Mouse (Mus musculus): ENCODE results near the gene Eipr1. TPM values are rescaled to one million over a fixed set of nuclear protein-coding genes. Genes with fewer than 3 reads are reported as not detected.

The Eipr1 gene
- polyA plus RNA-seq, 1 experiment from 2014 or later = 37.7 TPM

DNA sequence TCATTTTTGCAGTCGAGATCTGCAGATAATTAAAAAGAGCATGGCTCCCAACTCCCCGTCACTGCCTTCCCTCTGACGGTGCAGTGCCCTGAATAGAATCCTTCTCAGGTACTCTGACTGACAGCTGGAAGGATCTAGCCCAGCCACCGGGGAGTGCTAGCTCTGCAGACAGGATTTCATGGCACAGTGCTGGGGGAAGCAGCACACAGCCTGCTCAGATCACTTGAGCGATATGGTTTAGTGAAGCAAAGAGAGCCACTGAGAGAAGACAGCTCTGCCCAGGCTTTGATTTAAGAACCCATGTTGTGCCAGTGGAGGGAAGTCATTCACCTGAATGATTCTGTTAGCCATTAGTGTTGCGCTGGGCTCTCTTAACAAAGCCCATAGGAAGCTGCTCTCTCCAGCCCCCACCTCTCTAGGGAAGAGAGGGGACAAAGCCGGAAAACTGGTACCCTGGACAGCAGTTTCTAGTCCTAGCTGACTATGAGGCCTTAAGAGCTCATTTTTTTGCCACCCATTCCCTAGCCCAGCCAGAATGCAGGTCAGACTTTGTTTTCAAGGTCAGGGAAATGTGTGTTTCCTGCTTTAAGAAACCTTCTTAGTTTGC is 137.6 kb downstream of the Eipr1 start:
- peak; percentile 36 for DNase-seq (ENCODE audit: low spot score)

GRCm38 (mm10) chr12:28891523-28891922 is 139.9 kb downstream of the Eipr1 start:
- 66% methylated on average over 5 of the region's 5 CpGs for WGBS
- Histone ChIP-seq H3K36me3 (ENCODE audit: control insufficient read depth, insufficient read depth, low read length) (no peaks in the 10 kb centered on the region), H3K9me3 (ENCODE audit: control insufficient read depth, low read length) (no peaks in the 10 kb centered on the region), H3K4me3 (ENCODE audit: low read depth, low read length) (no peak overlapping the region), H3K9ac (ENCODE audit: low read length) (no peak overlapping the region), H3K27ac (replicated peaks; ENCODE audit: low read depth, low read length) (no peak overlapping the region), H3K27me3 (ENCODE audit: control insufficient read depth, insufficient read depth, low read length) (no peaks in the 10 kb centered on the region), H3K4me2 (ENCODE audit: low read depth, severe bottlenecking) (no peak overlapping the region), H3K4me1 (ENCODE audit: control insufficient read depth, insufficient read depth, low read length) (no peaks in the 10 kb centered on the region)
- no peak for DNase-seq (ENCODE audit: low spot score)
- ATAC-seq (ENCODE audit: insufficient number of reproducible peaks, low FRiP score, low TSS enrichment, low read depth) = no peak

More for the DNA sequence above, 137.6 kb downstream of the Eipr1 start:
- Histone ChIP-seq H3K9me3 (ENCODE audit: control insufficient read depth, low read length) (no peaks in the 10 kb centered on the region), H3K4me3 (ENCODE audit: low read depth, low read length) (no peak overlapping the region), H3K9ac (ENCODE audit: low read length) (no peak overlapping the region), H3K4me2 (ENCODE audit: low read depth, severe bottlenecking) (no peak overlapping the region), H3K27me3 (ENCODE audit: control insufficient read depth, insufficient read depth, low read length) (no peaks in the 10 kb centered on the region), H3K4me1 (ENCODE audit: control insufficient read depth, insufficient read depth, low read length) (no peaks in the 10 kb centered on the region), H3K27ac (replicated peaks; ENCODE audit: low read depth, low read length) (no peak overlapping the region), H3K36me3 (ENCODE audit: control insufficient read depth, insufficient read depth, low read length) (no peaks in the 10 kb centered on the region)
- 49% methylated on average over 7 of the region's 7 CpGs for WGBS
- no peak for ATAC-seq (ENCODE audit: insufficient number of reproducible peaks, low FRiP score, low TSS enrichment, low read depth)

- H3K4me3 ChIP-seq (ENCODE audit: low read depth, low read length) = no peak overlapping the region
- H3K9ac ChIP-seq (ENCODE audit: low read length) = no peak overlapping the region
- no peaks in the 10 kb centered on the region for H3K27me3 ChIP-seq (ENCODE audit: control insufficient read depth, insufficient read depth, low read length)
- no peaks in the 10 kb centered on the region for H3K9me3 ChIP-seq (ENCODE audit: control insufficient read depth, low read length)
- DNase-seq (ENCODE audit: low spot score) = no peak
- H3K36me3 ChIP-seq (ENCODE audit: control insufficient read depth, insufficient read depth, low read length) = no peaks in the 10 kb centered on the region
- ATAC-seq (ENCODE audit: insufficient number of reproducible peaks, low FRiP score, low TSS enrichment, low read depth) = no peak
- no peaks in the 10 kb centered on the region for H3K4me1 ChIP-seq (ENCODE audit: control insufficient read depth, insufficient read depth, low read length)
- WGBS = 78% methylated on average over 3 of the region's 3 CpGs
- H3K27ac ChIP-seq (replicated peaks; ENCODE audit: low read depth, low read length) = no peak overlapping the region
- no peak overlapping the region for H3K4me2 ChIP-seq (ENCODE audit: low read depth, severe bottlenecking)
Measured at GRCm38 (mm10) chr12:28896577-28896976, 145.0 kb downstream of the Eipr1 start.

GRCm38 (mm10) chr12:28898307-28898706 is 146.7 kb downstream of the Eipr1 start:
- no peaks in the 10 kb centered on the region for H3K36me3 ChIP-seq (ENCODE audit: control insufficient read depth, insufficient read depth, low read length)
- ATAC-seq (ENCODE audit: insufficient number of reproducible peaks, low FRiP score, low TSS enrichment, low read depth) = no peak
- H3K9ac ChIP-seq (ENCODE audit: low read length) = no peak overlapping the region
- no peak overlapping the region for H3K4me2 ChIP-seq (ENCODE audit: low read depth, severe bottlenecking)
- no peak overlapping the region for H3K27ac ChIP-seq (replicated peaks; ENCODE audit: low read depth, low read length)
- DNase-seq (ENCODE audit: low spot score) = no peak
- H3K27me3 ChIP-seq (ENCODE audit: control insufficient read depth, insufficient read depth, low read length) = no peaks in the 10 kb centered on the region
- no peak overlapping the region for H3K4me3 ChIP-seq (ENCODE audit: low read depth, low read length)
- WGBS = 98% methylated on average over 6 of the region's 6 CpGs
- no peaks in the 10 kb centered on the region for H3K4me1 ChIP-seq (ENCODE audit: control insufficient read depth, insufficient read depth, low read length)
- no peaks in the 10 kb centered on the region for H3K9me3 ChIP-seq (ENCODE audit: control insufficient read depth, low read length)

DNA sequence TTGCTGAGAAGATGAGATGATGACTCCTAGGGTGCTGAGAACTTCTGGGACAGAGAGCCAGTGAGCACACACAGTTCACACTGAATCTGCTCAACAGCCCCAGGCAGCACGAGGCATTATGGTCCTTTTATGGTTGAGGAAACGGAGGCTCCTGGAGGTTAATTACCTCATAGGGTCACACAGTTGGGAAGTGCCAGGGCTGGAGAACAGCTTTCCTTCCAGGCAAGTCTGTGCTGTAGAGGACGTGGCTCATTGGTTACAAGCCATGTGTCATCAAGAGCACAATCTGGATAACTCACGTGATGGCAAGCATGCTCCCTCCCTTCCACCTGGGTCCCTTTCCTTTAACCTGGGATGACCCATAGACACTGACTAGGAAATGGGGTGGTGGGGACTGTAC is 148.1 kb downstream of the Eipr1 start:
- 16% methylated on average over 4 of the region's 4 CpGs for WGBS
- H3K27ac ChIP-seq (replicated peaks; ENCODE audit: low read depth, low read length) = no peak overlapping the region
- no peak overlapping the region for H3K9ac ChIP-seq (ENCODE audit: low read length)
- no peak overlapping the region for H3K4me2 ChIP-seq (ENCODE audit: low read depth, severe bottlenecking)
- H3K9me3 ChIP-seq (ENCODE audit: control insufficient read depth, low read length) = no peaks in the 10 kb centered on the region
- H3K36me3 ChIP-seq (ENCODE audit: control insufficient read depth, insufficient read depth, low read length) = no peaks in the 10 kb centered on the region
- H3K4me1 ChIP-seq (ENCODE audit: control insufficient read depth, insufficient read depth, low read length) = no peaks in the 10 kb centered on the region
- H3K4me3 ChIP-seq (ENCODE audit: low read depth, low read length) = no peak overlapping the region
- ATAC-seq (ENCODE audit: insufficient number of reproducible peaks, low FRiP score, low TSS enrichment, low read depth) (no peak), DNase-seq (ENCODE audit: low spot score) (no peak)
- H3K27me3 ChIP-seq (ENCODE audit: control insufficient read depth, insufficient read depth, low read length) = no peaks in the 10 kb centered on the region

GRCm38 (mm10) chr12:28900341-28900740 is 148.7 kb downstream of the Eipr1 start:
- Histone ChIP-seq H3K27me3 (ENCODE audit: control insufficient read depth, insufficient read depth, low read length) (no peaks in the 10 kb centered on the region), H3K27ac (replicated peaks; ENCODE audit: low read depth, low read length) (no peak overlapping the region), H3K4me1 (ENCODE audit: control insufficient read depth, insufficient read depth, low read length) (no peaks in the 10 kb centered on the region), H3K4me3 (ENCODE audit: low read depth, low read length) (no peak overlapping the region), H3K9ac (ENCODE audit: low read length) (no peak overlapping the region), H3K9me3 (ENCODE audit: control insufficient read depth, low read length) (no peaks in the 10 kb centered on the region), H3K36me3 (ENCODE audit: control insufficient read depth, insufficient read depth, low read length) (no peaks in the 10 kb centered on the region), H3K4me2 (ENCODE audit: low read depth, severe bottlenecking) (no peak overlapping the region)
- ATAC-seq (ENCODE audit: insufficient number of reproducible peaks, low FRiP score, low TSS enrichment, low read depth) (no peak), DNase-seq (ENCODE audit: low spot score) (no peak)
- WGBS = 66% methylated on average over 4 of the region's 4 CpGs

GRCm38 (mm10) chr12:28902132-28902531 is 150.5 kb downstream of the Eipr1 start:
- no peak for ATAC-seq (ENCODE audit: insufficient number of reproducible peaks, low FRiP score, low TSS enrichment, low read depth)

DNA sequence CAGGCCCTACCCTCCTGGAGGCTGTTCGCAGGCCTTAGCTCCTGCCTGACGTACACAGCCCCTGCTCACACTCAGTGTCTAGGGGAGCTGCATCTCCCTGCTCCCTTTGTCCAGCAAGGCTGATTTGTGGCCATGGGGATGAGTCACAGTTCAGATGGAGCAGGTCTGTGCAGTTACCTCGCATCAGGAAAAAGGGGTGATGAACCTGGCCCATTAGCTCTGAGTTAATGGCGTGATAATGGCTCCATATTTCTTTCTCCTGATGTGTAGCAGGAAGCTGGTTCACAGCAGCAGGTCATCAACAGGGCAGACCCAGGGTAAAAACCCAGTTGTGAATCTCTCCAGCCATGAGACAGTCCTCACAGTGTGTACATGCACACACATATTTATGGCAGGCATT is 151.5 kb downstream of the Eipr1 start:
- H3K36me3 ChIP-seq (ENCODE audit: control insufficient read depth, insufficient read depth, low read length) = no peaks in the 10 kb centered on the region
- DNase-seq (ENCODE audit: low spot score) (no peak), ATAC-seq (ENCODE audit: insufficient number of reproducible peaks, low FRiP score, low TSS enrichment, low read depth) (no peak)
- H3K27ac ChIP-seq (replicated peaks; ENCODE audit: low read depth, low read length) = no peak overlapping the region
- H3K9me3 ChIP-seq (ENCODE audit: control insufficient read depth, low read length) = no peaks in the 10 kb centered on the region
- H3K27me3 ChIP-seq (ENCODE audit: control insufficient read depth, insufficient read depth, low read length) = no peaks in the 10 kb centered on the region
- H3K9ac ChIP-seq (ENCODE audit: low read length) = no peak overlapping the region
- 37% methylated on average over 4 of the region's 4 CpGs for WGBS
- H3K4me3 ChIP-seq (ENCODE audit: low read depth, low read length) = no peak overlapping the region
- no peak overlapping the region for H3K4me2 ChIP-seq (ENCODE audit: low read depth, severe bottlenecking)
- H3K4me1 ChIP-seq (ENCODE audit: control insufficient read depth, insufficient read depth, low read length) = peaks cover 5% of the 10 kb centered on the region

More at GRCm38 (mm10) chr12:28902132-28902531, 150.5 kb downstream of the Eipr1 start:
- H3K4me3 ChIP-seq (ENCODE audit: low read depth, low read length) = no peak overlapping the region
- H3K27ac ChIP-seq (replicated peaks; ENCODE audit: low read depth, low read length) = no peak overlapping the region
- H3K27me3 ChIP-seq (ENCODE audit: control insufficient read depth, insufficient read depth, low read length) = no peaks in the 10 kb centered on the region
- no peak overlapping the region for H3K9ac ChIP-seq (ENCODE audit: low read length)
- H3K4me1 ChIP-seq (ENCODE audit: control insufficient read depth, insufficient read depth, low read length) = peaks cover 5% of the 10 kb centered on the region
- no peak overlapping the region for H3K4me2 ChIP-seq (ENCODE audit: low read depth, severe bottlenecking)
- no peaks in the 10 kb centered on the region for H3K36me3 ChIP-seq (ENCODE audit: control insufficient read depth, insufficient read depth, low read length)
- no peaks in the 10 kb centered on the region for H3K9me3 ChIP-seq (ENCODE audit: control insufficient read depth, low read length)
- DNase-seq (ENCODE audit: low spot score) = no peak
- WGBS = 92% methylated on average over 3 of the region's 3 CpGs

GRCm38 (mm10) chr12:28905486-28905885 is 153.9 kb downstream of the Eipr1 start:
- WGBS = 85% methylated on average over 6 of the region's 6 CpGs
- H3K27me3 ChIP-seq (ENCODE audit: control insufficient read depth, insufficient read depth, low read length) = no peaks in the 10 kb centered on the region
- peaks cover 5% of the 10 kb centered on the region for H3K4me1 ChIP-seq (ENCODE audit: control insufficient read depth, insufficient read depth, low read length)
- H3K9me3 ChIP-seq (ENCODE audit: control insufficient read depth, low read length) = no peaks in the 10 kb centered on the region
- DNase-seq (ENCODE audit: low spot score) = no peak
- no peaks in the 10 kb centered on the region for H3K36me3 ChIP-seq (ENCODE audit: control insufficient read depth, insufficient read depth, low read length)
- ATAC-seq (ENCODE audit: insufficient number of reproducible peaks, low FRiP score, low TSS enrichment, low read depth) = no peak
- no peak overlapping the region for H3K9ac ChIP-seq (ENCODE audit: low read length)
- no peak overlapping the region for H3K4me2 ChIP-seq (ENCODE audit: low read depth, severe bottlenecking)
- H3K27ac ChIP-seq (replicated peaks; ENCODE audit: low read depth, low read length) = no peak overlapping the region
- no peak overlapping the region for H3K4me3 ChIP-seq (ENCODE audit: low read depth, low read length)
